Mouse (Mus musculus) granulocyte monocyte progenitor cell, adult 5-6 weeks (primary cell): ENCODE results near the gene Mgmt. TPM values are rescaled to one million over a fixed set of nuclear protein-coding genes. Genes with fewer than 3 reads are reported as not detected.

Source experiments
- ATAC-seq: replicated peaks from 2 replicates; pipeline ENCODE4 v1.8.0; 2016; ENCODE audit warnings: mild to moderate bottlenecking, moderate TSS enrichment, inconsistent platforms; ENCODE audit not compliant: poor library complexity, severe bottlenecking
- total RNA-seq, 2 experiments: library from RNA; stranded (forward) in 1 of 2; stranded (reverse) in 1 of 2; fragments of 200-712, 200-1000 nt in 1 of 2; fragments of >200 nt in 1 of 2; fragmentation: Nextera tagmentation in 1 of 2; gene quantifications; 2 replicates each; pipeline ENCODE4 v1.2.3; 2014 to 2017

Gene Mgmt
- total RNA-seq (2014; fragmentation: Nextera tagmentation) = 3.8 and 4.0 TPM in 2 replicates
- total RNA-seq (2017) = 0.98 and 1.6 TPM in 2 replicates

DNA sequence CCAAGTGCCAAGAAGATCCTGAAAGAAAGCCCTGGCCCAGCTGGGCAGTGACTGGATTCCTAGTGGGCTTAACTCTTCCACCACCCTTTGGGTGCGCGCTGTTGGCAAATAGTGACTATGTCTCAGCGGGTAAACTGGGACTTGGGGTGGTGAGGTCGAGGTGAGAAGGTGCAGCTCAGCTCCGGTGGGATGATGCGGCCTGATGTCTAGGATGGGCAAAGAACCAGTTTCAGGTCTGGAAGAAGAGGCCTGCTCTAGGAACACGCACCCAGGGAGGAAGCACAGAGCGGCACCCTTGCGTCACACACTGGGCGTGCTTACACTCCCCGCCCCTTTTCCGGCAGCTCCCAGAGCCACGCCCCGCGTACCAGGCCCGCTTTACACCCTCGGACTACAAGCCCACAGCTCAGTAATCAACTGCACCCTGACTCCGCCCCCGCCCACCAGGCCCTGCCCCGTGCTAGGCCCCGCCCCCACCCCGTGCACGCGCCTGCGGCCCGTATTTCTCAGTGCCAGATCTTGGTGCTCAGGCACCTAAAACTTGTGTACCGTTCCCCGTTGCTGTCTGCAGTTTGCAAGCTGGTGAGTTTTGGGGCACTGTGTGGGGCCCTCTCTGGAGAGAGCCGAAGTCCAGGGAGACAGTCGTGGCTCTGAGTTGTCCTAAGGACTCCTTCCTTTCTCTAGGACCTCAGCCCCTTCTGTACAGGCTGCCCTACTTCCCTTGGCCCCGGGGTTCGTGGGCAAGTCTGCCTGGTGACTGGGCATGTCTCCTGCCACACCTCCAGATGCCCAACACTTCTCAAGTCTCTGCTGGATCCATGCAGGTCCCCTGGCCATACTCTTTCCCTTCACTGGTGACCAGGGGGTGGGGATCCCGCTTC, at the start of gene Mgmt:
Gene Mgmt (plus strand): TSS at position 509 of the 881 bp plus-strand sequence.
- peak; percentile 97 for ATAC-seq

- ATAC-seq = no peak
Measured at GRCm38 (mm10) chr7:136844835-136845234, 49.6 kb upstream of the Mgmt start.

GRCm38 (mm10) chr7:136845321-136845720, 49.1 kb upstream of the Mgmt start:
- ATAC-seq = no peak

DNA sequence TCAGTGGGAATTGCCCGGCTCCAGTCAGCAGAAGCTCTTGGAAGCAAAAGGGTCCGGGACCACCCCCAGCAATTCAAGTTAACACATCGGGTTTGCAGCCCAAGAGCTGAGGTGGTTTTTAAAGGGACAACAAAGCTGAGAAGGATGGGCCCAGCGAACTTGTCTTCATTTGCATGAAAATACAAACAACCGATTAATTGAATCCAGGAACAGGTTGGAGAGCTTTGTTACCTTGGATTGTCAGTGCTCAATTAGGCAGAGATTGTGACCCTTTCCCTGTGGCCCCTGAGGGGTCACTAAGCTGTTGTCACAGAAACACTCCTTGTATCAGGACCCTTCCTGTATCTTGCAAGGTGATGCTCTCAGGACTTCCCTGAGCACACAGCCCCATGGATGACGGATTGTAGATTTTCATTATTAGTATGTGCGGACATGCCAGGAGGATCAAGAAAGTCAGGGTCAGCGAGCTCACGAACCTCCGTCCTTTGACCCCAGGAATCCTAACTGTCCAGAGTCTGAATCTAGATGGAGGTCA, 48.3 kb upstream of the Mgmt start:
- no peak for ATAC-seq

GRCm38 (mm10) chr7:136847601-136848000, 46.8 kb upstream of the Mgmt start:
- ATAC-seq = no peak

GRCm38 (mm10) chr7:136848761-136849160, 45.7 kb upstream of the Mgmt start:
- ATAC-seq = no peak

DNA sequence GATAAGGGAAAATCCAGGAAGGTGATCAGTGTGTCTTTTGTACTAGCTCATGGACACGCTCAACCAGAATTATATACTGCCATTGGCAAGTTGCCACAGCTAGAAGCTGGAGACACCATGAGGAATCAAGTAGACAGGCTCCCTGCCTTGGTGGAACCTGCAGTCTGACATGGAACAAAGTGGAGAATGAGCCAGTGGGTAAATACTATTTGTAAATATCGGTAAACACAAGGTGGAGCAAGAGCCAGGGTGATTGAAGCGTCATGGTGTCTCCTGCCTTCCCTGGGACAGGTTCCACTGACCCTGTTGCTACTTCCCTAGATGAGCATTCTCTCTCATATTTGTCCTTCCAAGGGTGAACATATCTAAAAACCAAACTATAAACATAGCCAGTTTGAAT, 44.6 kb upstream of the Mgmt start:
- ATAC-seq = no peak

- no peak for ATAC-seq
Measured at GRCm38 (mm10) chr7:136850339-136850738, 44.1 kb upstream of the Mgmt start.

- ATAC-seq = no peak
Measured at GRCm38 (mm10) chr7:136851946-136852345, 42.5 kb upstream of the Mgmt start.

DNA sequence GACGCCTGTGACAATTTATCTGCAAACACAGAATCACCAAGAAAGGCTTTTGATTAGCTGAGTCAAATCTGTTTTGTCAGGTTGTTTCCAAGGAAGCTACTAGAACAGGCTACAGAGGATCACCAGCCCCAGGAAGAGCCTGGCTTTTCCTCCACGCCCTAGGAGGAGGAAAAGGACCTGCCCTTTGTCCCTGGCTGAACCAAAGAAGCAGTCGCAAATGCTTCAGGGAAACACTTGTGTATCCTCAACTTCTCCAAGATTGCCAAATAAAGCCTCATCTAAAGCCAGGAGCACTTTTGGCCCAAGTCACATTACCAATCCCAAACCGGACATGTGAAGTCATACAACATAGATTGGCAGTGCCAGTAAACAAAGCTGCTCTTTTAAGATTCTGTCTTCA, 41.7 kb upstream of the Mgmt start:
- no peak for ATAC-seq

GRCm38 (mm10) chr7:136864677-136865463, 29.5 kb upstream of the Mgmt start:
- ATAC-seq = no peak

GRCm38 (mm10) chr7:136865876-136866275, 28.5 kb upstream of the Mgmt start:
- no peak for ATAC-seq

- no peak for ATAC-seq
Measured at GRCm38 (mm10) chr7:136866535-136866934, 27.9 kb upstream of the Mgmt start.

GRCm38 (mm10) chr7:136871535-136871934, 22.9 kb upstream of the Mgmt start:
- ATAC-seq = no peak

GRCm38 (mm10) chr7:136872059-136872458, 22.4 kb upstream of the Mgmt start:
- no peak for ATAC-seq

- ATAC-seq = no peak
Measured at GRCm38 (mm10) chr7:136874396-136874795, 20.0 kb upstream of the Mgmt start.

DNA sequence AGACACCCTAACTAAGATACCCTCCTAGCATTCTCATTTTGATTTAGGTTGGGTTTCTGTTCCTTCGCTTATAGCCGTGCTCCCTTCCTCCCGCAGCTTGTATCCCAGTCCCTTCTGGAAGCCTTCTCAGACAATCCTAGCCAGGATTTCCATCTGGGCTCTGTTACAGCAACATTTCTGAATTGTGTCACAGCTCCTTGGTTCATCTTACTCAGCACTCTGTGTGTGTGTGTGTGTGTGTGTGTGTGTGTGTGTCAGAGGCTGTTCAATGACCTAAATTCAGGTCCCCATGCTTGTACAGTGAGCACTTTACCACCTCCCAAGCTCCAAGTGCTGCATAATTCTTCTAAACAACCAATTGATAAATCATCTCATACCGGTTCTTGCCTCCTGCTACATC, 14.0 kb upstream of the Mgmt start:
- ATAC-seq = no peak

DNA sequence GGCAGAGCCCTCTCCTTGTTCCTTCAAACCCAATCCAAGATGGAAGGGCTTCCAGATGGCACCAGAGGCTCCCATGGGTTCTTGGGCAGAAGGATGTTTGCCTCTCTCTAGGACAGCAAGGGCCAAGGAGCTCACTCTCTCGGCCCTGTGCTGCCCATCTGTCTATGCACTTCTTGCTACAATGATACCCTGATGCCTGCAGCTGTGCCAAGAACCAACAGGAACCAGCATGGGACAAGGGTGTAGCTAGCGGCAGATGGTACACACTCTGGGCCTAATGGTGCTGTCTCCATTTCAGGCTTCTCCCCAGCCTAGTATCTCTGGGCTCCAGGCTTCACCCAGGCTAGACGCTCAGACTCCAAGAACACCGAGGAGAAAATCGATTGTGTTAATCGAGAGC, 6.3 kb upstream of the Mgmt start:
- no peak for ATAC-seq

GRCm38 (mm10) chr7:136895356-136895755, 942 bp downstream of the Mgmt start:
- ATAC-seq = no peak

DNA sequence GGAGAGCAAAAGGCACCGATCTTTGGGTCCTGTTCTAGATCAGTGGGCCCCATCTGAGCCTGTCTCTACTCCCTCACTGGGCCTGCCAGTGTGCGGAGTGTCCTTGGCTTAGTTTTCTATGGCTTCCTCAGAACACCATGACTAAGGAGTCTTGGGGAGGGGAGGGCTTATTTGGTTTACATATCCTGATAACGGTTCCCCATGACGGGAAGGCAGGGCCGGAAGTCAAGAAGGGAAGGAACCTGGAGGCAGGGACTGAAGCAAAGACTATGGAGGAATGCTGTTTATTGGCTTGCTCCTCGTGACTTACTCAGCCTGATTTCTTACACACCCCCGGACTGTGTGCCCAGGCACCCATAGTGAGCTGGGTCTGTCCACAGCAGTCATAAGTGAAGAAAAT, 1.4 kb downstream of the Mgmt start:
- no peak for ATAC-seq

GRCm38 (mm10) chr7:136897481-136897880, 3.1 kb downstream of the Mgmt start:
- ATAC-seq = no peak
